Mouse (Mus musculus) thymus, postnatal 4 days (tissue): ENCODE results near the gene Triobp.
A peak's percentile ranks its signal among the peaks of the same experiment; 100 is the strongest.

Experiments
- DNase-seq: peaks from one replicate; pipeline ENCODE4 v3.0.0; 2021

Gene Triobp

DNA sequence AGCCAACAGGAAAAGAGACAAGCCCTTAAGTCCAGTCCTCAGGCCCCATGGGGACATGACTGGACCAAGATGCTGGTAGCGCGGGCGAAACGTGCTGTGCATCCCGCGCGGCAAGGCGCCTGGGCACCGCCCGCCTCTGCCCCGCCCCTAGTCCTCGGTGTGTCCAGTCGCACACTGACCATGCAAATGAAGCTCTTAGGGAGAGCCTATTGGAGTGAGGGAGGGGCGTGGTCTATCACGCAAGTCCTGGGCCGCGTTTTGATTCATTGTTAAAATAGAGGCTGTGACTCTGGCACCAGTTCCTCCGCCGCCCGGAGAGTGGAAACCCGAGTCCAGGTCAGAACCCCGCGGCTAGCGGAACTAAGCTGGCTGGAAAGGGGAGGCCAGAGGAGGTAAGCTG is at the start of gene Triobp:
TSS of gene Triobp (plus strand) at position 68 of the 400 bp plus-strand sequence.
- DNase-seq: no peak

DNA sequence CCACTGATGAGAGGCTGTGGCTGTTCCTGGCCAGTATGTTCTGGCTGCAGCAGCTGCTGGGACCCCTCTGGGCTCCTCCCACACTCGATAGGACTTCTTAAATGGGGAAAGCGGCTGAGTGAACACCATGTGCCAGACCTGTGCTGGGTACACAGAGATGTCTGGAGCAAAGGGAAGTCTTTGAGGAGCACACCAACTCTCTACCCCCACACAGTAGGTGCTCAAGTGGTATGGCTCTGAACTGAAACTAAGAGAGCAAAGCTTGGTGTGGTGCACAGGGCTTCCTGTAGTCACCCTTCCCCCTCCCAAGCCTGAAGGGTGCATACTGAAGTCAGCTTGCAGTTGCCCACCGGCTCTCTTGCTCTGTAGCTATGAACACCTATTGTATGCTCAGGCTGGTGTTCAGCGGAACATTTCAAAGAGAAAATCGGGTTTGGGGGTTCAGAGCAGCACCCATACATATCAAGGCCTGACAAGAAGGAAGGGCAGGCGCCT is 49.0 kb upstream of the Triobp start:
- peak; percentile 71 for DNase-seq

DNA sequence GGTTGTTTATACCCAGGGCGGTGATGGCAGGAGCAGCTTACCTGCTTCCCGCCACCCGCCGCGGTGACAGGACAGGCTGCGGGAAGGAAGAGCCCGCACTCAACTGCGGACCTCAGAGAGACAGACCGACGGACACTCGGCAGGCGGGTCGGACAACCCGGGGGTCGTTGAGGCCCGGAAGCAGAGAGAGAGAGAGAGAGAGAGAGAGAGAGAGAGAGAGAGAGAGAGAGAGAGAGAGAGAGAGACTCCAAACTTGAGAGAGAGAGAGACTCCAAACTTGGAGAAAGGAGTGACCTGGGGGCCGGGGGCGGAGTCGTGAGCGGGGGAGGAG is 48.1 kb upstream of the Triobp start, which contains the start of gene Gm49510:
TSS of gene Gm49510 (plus strand) at position 259 of the 331 bp plus-strand sequence.
- DNase-seq: no peak

DNA sequence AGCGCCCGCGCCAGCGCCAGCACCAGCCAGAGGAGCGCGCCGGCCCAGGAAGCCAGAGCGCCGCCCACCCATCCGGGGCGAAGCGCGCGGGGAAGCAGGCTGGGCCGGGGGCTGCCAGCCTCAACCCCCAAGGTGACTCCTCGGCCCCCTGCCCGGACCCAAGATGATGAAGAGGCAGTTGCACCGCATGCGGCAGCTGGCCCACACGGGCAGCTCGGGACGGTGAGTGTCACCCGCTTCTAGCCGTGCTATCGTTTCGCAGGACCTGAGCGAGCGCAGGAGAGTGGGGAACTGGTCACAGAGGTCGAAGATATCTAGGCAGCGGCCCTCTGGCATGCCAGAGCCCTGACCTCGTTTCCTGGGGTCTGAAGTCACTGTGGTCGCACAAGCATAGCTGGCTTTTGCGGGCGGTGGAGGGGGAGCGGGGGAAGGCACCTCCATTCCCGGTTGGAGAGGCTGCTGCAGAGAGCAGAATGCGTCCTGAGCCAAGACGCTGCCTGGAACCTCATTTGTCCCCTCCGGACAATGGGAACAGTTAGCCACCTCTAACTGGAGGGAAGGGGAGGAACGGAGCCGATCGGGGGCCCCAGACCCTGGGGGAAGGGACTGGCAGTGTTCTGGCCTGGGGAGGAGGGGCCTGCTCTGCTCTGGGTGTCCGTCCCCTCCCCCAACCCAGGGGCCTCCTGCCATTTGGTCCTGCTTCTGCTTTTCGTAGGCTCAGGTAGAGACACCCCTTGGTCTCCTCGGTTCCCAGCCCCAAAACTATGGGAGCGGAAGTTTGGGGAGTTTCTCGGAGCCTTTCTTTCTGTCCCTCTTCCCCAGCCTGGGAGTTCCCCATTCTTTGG is 47.6 kb upstream of the Triobp start, which contains the start of gene Sh3bp1:
TSS of gene Sh3bp1 (plus strand) at position 29 of the 845 bp plus-strand sequence.
- DNase-seq: peak; percentile 90

DNA sequence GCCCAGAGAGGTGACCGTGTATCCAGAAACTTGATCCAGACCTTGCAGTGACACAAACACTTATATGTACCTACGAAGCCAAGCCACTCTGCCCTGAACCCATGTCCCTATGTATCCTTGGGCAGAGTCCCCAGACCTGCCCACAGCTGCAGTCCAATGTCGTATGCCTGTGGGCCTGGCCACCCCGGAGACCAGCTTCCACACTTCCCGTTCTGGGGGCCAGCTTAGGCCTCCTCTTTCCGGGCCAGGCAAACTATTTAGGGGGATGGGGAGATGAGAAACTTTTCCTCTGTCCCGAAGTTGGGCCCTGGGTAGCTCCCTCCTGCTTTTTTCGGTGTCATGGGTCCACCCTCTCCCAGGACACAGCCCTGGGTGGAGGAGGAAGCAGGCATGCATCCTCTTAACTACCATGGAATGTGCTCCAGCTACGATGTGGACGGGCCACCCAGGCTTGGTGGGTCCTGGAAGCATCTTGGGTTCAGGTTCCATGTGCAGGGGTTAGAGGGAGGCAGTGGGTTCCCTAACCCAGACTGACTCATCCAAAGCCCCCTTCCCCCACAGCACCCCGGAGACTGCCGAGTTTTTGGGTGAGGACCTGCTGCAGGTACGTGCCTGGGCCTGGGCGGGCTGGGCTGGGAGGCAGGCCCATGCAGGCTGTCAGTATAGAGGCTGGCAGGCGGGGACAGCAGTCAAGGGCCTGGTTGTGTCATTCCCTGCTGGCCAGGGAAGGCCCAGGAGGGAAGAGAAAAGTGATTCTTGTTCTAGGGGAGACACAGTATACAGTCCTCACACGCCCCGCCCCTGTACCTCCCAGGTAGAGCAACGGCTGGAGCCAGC is 46.7 kb upstream of the Triobp start:
- peak; percentile 46 for DNase-seq

DNA sequence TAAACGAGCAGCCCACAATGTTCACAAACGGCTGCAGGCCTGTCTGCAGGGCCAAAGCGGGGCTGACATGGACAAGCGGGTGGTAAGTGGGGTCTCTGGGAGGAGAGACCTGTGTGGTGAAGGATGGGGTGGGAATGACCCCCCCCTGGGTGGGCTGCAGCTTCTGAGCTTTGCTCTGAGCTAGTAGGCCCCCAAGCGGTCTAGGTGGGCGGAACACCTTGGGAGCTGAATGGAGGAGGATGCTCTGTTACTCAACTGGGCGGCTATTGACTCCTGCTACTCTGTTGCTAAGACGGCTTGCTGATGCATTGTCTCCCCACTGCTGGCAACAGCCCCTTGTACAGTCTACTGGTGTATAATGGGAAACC is 46.1 kb upstream of the Triobp start:
- peak; percentile 49 for DNase-seq

DNA sequence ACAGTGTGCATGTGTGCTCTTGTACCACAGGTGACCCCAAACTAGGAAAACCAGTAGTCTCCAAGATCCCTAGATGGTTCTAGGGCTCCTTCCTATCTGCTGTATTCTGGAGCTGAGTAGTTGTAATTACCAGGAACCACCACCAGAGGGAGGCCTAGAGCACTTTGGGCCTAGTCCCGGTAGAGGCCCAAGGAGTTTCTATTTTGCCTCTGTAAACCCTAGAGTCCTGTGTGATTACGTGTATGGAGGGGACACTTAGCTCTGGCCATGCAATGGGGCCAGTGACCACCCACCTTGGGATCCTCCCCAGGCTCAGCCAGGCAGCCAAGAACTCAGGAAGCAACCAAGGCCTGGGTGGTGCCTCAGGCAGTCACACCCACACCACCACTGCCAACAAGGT is 44.3 kb upstream of the Triobp start:
- peak; percentile 90 for DNase-seq

DNA sequence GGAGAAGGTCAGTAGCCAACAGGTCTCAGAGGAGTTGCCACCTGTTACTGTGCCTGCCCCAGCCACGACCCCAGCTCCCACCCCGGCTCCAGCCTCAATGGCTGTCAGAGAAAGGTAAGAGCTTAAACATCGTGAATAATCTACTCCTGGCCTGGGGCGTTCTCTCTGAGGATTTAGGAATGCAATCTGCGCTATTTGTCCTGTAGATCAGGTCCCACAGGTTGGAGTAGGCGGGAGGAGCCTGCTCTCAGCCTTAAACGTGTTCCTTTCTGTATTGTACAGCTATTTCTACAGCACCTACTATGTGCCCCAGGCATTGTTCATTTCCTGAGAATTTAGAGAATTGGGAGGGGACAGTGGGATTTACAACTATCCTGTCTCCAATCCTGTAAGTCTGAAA is 39.1 kb upstream of the Triobp start:
- no peak for DNase-seq

DNA sequence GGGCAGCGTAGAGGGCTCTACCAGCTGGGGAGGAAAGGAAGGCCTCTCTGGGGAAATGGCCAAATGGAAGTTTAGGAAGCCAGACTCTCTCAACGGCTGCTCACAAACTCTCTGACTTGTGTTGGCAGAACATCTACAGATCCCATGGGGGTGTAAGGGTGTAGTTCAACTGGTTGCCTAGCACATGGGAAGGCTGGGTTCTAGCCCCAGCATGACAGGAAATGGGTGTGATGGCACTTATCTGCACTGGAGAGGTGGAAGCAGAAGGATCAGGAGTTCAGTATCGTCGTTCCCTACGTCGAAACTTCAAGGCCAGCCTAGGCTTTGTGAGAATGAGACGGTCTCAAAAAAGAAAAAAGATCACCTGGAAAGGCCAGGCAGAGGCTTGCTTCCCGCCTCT is 38.5 kb upstream of the Triobp start:
- no peak for DNase-seq

DNA sequence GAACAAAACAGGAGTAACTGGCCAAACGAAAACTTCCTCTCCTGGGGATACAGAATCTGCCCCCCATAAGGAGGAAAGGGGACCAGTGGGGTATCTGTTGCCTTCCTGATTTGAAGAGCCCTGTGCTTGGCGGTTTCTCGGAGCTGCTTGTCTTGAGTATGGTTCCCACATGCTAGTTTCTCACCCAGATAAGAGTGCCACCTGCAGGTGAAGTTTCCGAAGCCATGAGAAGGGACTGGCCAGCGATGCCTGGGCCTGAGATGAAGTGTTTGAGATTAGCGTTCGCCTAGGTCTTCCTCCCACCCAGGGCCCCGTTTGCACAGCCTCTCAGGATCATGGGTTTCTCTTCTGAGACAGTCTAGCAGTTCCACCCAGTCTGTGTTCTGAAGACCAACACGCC is 35.5 kb upstream of the Triobp start:
- DNase-seq: peak; percentile 63

DNA sequence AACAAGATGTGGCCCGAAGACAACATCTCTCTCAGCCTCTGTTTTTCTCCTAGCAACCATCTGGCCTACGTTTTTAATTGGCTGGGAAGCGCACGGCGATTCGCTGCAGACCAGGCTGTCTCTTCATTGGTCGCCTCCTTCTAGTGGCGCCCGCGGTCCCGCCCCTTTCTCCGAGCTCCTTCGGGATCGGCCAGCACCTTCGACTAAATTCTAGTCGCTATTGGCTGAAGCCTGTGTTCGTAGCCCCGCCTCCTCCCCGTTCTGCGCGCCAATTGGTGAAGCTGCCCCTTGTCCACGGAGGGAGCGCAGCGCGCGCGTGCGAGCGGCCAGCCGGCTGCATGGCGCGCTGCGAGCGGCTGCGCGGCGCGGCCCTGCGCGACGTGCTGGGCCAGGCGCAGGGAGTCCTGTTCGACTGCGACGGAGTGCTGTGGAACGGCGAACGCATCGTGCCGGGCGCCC is 33.9 kb upstream of the Triobp start, which contains the start of gene Pdxp:
TSS of gene Pdxp (plus strand) at position 288 of the 459 bp plus-strand sequence.
- DNase-seq: peak; percentile 98

DNA sequence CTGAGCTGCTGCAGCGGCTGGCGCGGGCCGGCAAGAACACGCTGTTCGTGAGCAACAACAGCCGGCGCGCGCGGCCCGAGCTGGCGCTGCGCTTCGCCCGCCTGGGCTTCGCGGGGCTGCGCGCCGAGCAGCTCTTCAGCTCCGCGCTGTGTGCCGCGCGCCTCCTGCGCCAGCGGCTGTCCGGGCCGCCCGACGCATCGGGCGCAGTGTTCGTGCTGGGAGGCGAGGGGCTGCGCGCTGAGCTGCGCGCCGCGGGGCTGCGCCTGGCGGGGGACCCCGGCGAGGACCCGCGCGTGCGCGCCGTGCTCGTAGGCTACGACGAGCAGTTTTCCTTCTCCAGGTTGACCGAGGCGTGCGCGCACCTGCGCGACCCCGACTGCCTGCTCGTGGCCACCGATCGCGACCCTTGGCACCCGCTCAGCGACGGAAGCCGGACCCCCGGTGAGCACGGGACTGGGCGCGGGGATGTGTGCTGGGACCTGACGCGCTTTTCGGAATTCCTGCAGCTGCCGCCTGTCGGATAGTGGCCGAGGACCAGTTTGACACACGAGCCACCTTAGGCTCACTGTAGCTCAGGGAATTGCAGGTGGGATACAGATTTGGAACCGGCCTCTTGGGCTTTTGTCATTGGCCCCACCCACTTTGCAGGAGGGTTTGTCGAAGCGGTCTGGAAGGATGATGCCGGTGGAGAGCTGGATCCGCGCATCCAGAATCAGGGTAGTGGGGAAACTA is 33.3 kb upstream of the Triobp start:
- DNase-seq: peak; percentile 75

DNA sequence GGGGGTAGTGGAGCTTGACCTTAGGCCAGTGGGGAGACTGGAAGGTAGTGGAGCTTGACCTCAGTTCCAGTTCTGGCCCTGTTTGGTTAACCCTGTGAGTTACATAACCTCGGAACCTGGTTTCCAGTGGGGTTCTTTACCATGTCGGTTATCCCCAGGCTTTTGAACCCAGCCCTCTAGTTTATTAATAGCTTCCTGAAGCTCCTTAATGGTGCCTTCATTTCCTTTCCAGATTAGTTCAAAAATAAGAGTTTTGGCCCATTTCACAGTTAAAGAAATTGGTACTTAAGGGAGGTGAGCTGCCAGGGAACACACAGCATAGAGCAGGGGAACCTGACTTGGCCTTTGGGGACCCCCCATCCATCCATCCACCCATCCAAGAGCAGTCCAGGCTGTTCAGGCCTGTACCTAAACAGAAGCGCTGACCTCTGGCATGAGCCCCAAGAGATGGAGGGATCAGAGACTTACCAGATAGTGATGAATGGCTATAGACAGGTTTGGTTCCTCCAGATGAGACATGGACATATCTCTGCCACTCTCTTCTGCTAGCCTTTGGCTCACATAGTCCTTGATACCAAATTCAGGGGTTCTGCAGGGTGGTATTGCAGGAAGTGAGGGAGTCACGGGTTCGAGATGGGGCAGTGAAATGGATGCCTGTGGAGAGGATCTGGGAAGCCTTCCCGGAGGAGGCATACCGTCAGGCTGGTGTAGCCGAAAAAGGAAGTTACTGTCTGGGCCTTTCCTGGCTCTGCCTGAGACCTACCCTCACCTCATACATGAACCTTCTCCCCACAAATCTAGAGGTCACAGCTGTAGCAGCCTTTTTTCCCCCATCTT is 32.5 kb upstream of the Triobp start:
- DNase-seq: no peak

DNA sequence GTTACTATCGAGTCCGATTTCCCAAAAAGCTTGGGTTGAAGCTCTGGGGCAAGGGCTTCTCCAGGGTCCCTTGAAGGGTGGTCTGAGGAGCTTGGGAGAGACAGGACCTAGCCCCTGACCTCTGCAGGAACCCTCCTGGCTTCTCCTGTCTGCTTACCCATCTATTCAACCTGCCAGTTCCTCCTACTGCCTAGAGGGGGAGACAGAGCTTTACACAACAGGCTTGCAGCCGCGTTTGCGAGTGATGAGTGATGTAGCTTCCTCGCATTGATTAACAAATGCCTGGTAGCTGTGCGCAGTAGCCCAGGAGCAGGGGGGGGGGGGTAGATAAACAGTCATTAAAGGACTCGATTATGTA is 31.9 kb upstream of the Triobp start:
- peak; percentile 75 for DNase-seq

DNA sequence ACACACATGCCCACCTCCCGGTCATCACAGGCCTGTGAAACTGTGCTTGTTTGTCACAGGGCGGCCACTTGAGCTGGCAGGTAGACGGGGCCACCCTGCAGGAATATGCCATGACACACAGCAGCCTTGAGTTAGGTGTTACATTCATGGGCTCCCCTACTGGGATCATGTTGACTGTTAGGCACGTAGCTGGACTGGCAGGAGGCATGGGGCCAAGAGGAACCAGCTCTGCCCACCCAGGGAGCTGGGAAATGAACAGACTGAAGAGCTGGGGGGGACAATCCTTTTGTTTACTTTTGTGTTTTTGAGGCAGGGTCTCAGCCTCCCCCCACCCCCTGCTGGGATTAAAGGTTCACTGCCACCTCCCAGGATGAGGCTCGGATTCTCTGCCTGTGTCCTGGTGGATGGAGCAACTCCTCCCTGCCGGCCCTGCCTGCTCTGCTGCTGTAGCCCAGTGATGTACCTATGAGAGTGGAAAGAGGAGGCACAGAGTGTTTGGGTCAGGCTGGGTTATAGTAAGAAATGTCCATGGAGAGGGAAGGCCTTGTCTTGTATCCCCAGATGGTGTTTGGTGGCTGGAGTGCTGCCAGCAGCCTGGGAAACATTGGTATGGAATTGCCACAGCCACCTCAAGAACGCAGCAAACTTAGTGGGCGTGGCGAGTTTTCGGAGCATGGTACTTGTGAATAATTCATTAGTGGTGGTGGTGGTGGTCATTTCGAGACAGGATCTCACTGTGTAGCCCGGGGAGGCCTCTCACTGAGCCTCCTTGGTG is 31.3 kb upstream of the Triobp start:
- DNase-seq: no peak

DNA sequence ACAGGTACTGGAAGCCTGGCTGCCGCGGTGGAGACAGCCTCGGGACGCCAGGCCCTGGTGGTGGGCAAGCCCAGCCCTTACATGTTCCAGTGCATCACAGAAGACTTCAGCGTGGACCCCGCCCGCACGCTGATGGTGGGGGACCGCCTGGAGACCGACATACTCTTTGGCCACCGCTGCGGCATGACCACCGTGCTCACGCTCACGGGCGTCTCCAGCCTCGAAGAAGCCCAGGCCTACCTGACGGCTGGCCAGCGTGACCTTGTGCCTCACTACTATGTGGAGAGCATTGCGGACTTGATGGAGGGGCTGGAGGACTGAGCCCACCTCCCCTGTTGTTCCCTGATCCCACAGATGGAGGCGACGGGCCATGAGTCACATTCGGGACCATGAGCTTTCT is 29.4 kb upstream of the Triobp start:
- DNase-seq: no peak

DNA sequence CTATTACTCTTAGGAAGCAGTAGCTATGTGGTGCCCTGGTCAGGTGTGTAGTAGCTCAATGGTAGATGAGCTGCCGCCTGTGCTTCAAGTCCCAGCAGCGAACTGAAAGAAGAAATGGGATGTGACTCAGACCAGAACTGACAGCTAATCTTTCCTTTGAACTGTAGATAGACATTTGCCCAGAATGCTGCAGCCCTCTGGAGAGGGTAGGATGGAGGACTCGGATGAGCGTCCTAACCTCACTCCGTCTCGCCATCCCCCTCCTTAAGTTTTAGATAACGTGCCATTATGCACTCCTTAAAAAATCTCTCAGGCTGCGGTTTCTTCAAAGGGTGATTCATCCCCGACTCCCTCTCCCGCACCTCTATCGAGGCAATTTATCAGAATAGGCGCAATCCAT is 27.6 kb upstream of the Triobp start:
- no peak for DNase-seq

DNA sequence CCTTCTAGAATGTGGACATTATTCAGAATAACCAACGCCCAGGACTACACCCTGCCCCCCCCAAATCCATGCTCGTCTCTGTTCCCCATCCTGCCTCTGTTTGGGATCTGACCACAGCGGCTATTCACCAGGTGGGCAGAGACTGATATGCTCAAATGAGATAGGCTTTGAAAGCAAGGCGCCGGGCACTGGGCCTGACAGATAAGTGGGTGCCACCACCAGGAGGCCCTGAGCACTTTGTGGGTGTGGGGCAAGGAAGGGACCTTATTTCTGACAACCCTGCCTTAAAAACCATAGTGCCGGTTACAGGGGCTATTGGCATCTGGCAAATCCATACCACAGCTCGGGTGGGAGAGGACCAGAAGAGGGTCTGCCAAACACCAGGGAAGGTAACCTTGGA is 24.8 kb upstream of the Triobp start:
- peak; percentile 57 for DNase-seq

DNA sequence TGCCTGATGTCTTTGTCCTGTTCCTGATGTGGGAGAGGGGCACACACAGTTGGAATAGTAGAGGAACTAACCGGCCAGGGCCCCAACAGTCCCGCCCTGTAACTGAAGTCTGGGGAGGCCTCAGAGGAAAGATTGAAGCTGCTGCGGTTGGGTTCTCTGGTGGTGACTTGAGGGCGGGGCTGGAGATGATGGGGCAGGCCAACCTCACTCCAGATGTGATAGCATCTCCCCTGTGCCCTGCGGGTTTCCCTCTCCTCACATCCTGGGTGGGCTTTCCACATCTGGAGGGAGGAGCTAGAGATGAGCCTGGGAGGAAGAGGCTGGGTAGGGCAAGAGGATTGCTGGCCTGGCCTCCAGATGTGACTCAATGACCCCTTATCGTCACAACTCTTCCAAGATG is 23.9 kb upstream of the Triobp start:
- DNase-seq: peak; percentile 78

DNA sequence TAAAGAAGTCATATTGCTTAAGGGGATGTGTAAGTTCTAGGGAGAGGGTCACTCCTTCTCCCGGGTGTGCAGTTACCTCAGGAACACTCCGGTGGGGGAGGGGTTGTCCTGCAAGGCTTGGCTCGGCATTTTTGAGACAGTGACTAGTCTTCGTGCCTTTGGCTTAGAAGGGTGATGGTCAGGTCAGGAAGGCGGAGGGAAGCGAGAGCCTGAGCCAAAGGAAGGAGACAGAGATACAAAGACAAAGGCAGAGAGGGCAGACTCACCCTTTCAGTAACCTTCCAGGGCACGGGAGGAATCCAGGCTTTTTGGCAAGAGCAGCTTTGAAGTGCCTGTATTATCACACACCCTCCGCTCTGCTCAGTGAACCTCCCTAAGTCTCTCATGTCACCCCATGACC is 22.4 kb upstream of the Triobp start:
- no peak for DNase-seq
